Mouse (Mus musculus) myocyte (in vitro differentiated cells): ENCODE measurements around the gene Cd151. TPM values are rescaled to one million over a fixed set of nuclear protein-coding genes. Genes with fewer than 3 reads are reported as not detected.

Experiments used
- H3K27me3 ChIP-seq: one replicate; pipeline ENCODE4 v1.6.1; 2011; ENCODE audit not compliant: control insufficient read depth, insufficient read depth, insufficient read length
- H3K36me3 ChIP-seq: one replicate; pipeline ENCODE4 v1.6.1; 2011; ENCODE audit not compliant: control insufficient read depth, insufficient read depth
- H3K4me2 ChIP-seq: one replicate; pipeline ENCODE4 v1.6.1; 2011; ENCODE audit warnings: low read depth, control low read depth
- H3K4me3 ChIP-seq: one replicate; pipeline ENCODE4 v1.5.1; 2011; ENCODE audit warnings: mild to moderate bottlenecking, control low read depth, moderate library complexity
- H3K79me2 ChIP-seq: one replicate; pipeline ENCODE4 v1.6.1; 2011; ENCODE audit not compliant: control insufficient read depth, insufficient read depth
- H3ac ChIP-seq: one replicate; pipeline ENCODE4 v1.6.1; 2011; ENCODE audit not compliant: control insufficient read depth, insufficient read length
- CEBPB ChIP-seq: IDR thresholded peaks from 2 replicates; pipeline ENCODE4 v1.6.1; 2011; ENCODE audit warnings: mild to moderate bottlenecking, moderate library complexity; ENCODE audit not compliant: poor library complexity, insufficient read depth, severe bottlenecking
- E2F4 ChIP-seq: IDR thresholded peaks from one replicate; pipeline ENCODE4 v1.6.1; 2011; ENCODE audit warnings: mild to moderate bottlenecking, control low read depth, moderate library complexity; ENCODE audit not compliant: insufficient read depth
- MAX ChIP-seq: IDR thresholded peaks from one replicate; pipeline ENCODE4 v1.6.1; 2011; ENCODE audit warnings: low read depth, mild to moderate bottlenecking, control low read depth
- MYOD1 ChIP-seq, 3 experiments: IDR thresholded peaks; one replicate each; pipeline ENCODE4 v1.6.1; 2011; ENCODE audit warnings: control low read depth in 2 of 3, low read depth in 2 of 3, mild to moderate bottlenecking in 2 of 3, moderate library complexity in 1 of 3; ENCODE audit not compliant: insufficient read length in 2 of 3, control insufficient read depth in 1 of 3
- MYOG ChIP-seq, 3 experiments: IDR thresholded peaks; one replicate each; pipeline ENCODE4 v1.6.1; 2011; ENCODE audit warnings: control low read depth in 2 of 3, low read depth in 2 of 3, mild to moderate bottlenecking in 2 of 3; ENCODE audit not compliant: insufficient read length in 2 of 3, control insufficient read depth in 1 of 3, insufficient read depth in 1 of 3
- POLR2A ChIP-seq: IDR thresholded peaks from one replicate; pipeline ENCODE4 v1.6.1; 2011; ENCODE audit warnings: low read depth, mild to moderate bottlenecking, control low read depth, moderate library complexity; ENCODE audit not compliant: insufficient read length
- POLR2AphosphoS2 ChIP-seq: IDR thresholded peaks from one replicate; pipeline ENCODE4 v1.6.1; 2011; ENCODE audit warnings: low read depth, control low read depth; ENCODE audit not compliant: insufficient read length
- REST ChIP-seq: IDR thresholded peaks from one replicate; pipeline ENCODE4 v1.6.1; 2011; ENCODE audit warnings: mild to moderate bottlenecking, control low read depth, moderate library complexity; ENCODE audit not compliant: insufficient read depth, insufficient read length
- SRF ChIP-seq: IDR thresholded peaks from one replicate; pipeline ENCODE4 v1.6.1; 2011; ENCODE audit warnings: low read depth; ENCODE audit not compliant: control insufficient read depth, insufficient read length
- TCF12 ChIP-seq: IDR thresholded peaks from one replicate; pipeline ENCODE4 v1.6.1; 2011; ENCODE audit warnings: mild to moderate bottlenecking, control low read depth; ENCODE audit not compliant: poor library complexity, insufficient read depth, severe bottlenecking
- TCF3 ChIP-seq: IDR thresholded peaks from one replicate; pipeline ENCODE4 v1.6.1; 2011; ENCODE audit warnings: low read depth, control low read depth; ENCODE audit not compliant: insufficient read length
- USF1 ChIP-seq: IDR thresholded peaks from one replicate; pipeline ENCODE4 v1.6.1; 2011; ENCODE audit warnings: low read depth, mild to moderate bottlenecking, control low read depth, moderate library complexity
- polyA plus RNA-seq: library from polyadenylated mRNA; unstranded; fragments of >200 nt; fragmentation: generic; extraction: Trizol; gene quantifications from one replicate; pipeline ENCODE4 v1.2.1, GENCODE M21; 2012; ENCODE audit warnings: missing spikeins

The Cd151 gene
- polyA plus RNA-seq, 1 experiment, result 267 TPM

DNA sequence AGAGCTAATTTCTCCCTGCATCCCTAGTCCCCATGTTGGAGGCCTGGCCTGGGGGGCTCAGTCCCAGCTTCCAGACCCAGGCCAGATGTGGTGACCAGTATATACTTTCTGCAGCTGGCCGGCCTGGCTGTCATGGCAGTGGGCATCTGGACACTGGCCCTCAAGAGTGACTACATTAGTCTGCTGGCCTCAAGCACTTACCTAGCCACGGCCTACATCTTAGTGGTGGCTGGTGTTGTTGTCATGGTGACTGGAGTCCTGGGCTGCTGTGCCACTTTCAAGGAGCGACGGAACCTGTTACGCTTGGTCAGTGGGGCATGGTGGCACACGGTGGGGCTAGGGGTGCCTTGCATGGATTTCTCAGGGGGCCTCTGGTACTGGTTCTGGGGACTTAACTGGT is 2.2 kb downstream of the Cd151 start:
- no peak for TF ChIP-seq SRF
- no peak for TF ChIP-seq CEBPB
- no peak for TF ChIP-seq MAX

DNA sequence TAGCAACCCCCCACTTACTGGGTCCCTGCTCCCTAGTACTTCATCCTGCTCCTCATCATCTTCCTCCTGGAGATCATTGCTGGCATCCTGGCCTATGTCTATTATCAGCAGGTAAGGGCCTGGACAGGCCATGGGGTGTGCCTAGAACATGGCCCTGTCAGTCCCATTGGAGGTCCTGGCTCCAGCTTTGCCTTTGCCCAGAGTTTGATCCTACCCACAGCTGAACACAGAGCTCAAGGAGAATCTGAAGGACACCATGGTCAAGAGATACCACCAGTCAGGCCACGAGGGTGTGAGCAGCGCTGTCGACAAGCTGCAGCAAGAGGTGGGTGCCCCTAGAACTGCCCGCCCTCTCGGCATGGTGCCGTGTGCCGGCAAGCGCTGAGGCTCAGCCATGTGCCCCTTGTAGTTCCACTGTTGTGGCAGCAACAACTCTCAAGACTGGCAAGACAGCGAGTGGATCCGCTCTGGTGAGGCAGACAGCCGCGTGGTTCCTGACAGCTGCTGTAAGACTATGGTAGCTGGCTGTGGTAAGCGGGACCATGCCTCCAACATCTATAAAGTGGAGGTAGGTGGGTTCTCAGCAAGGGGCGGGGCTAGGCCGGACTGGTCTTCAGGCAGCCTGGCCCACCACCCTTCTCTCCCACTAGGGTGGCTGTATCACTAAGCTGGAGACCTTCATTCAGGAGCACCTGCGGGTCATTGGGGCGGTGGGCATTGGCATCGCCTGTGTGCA is 2.9 kb downstream of the Cd151 start:
- no peak for TF ChIP-seq E2F4
- TF ChIP-seq POLR2AphosphoS2, result peak; percentile 72
- peak overlapping the region; percentile 96 for H3K4me2 ChIP-seq
- H3K4me3 ChIP-seq, result peak overlapping the region; percentile 84
- peaks cover 19% of the 10 kb centered on the region for H3K36me3 ChIP-seq
- peak overlapping the region; percentile 0 for H3ac ChIP-seq
- H3K27me3 ChIP-seq, result no peaks in the 10 kb centered on the region
- peaks cover 52% of the 10 kb centered on the region for H3K79me2 ChIP-seq

More for the DNA sequence above, 2.2 kb downstream of the Cd151 start:
- Histone ChIP-seq H3K4me2 (peak overlapping the region; percentile 96), H3ac (peak overlapping the region; percentile 0), H3K79me2 (peaks cover 47% of the 10 kb centered on the region), H3K36me3 (peaks cover 19% of the 10 kb centered on the region), H3K4me3 (peak overlapping the region; percentile 84), H3K27me3 (no peaks in the 10 kb centered on the region)

DNA sequence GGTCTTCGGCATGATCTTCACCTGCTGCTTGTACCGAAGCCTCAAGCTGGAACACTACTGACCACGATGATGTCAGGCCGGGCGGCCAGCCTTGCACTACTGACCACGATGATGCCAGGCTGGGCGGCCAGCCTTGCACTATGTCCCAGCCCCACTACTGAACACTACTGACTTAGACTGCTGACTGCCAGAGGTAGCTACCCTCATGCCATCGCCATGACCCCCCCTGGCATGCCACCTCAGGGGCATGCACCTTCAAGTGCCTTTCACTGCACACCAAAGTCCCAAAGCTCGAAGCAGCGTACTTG is 3.4 kb downstream of the Cd151 start:
- Histone ChIP-seq H3K4me3 (no peak overlapping the region), H3ac (no peak overlapping the region), H3K79me2 (peaks cover 52% of the 10 kb centered on the region), H3K36me3 (peaks cover 19% of the 10 kb centered on the region), H3K4me2 (no peak overlapping the region), H3K27me3 (no peaks in the 10 kb centered on the region)
- TF ChIP-seq POLR2AphosphoS2 (peak; percentile 66), CEBPB (no peak), E2F4 (no peak), MYOG (IDR thresholded peaks at IDR 0.05; ENCODE audit: control insufficient read depth in 1 of 3, insufficient read depth in 1 of 3, insufficient read length in 2 of 3, low read depth in 2 of 3) (no peak), USF1 (no peak), MYOD1 (IDR thresholded peaks at IDR 0.05; ENCODE audit: control insufficient read depth in 1 of 3, insufficient read length in 2 of 3, low read depth in 2 of 3) (no peak), POLR2A (peak; percentile 12), TCF12 (no peak), SRF (no peak), REST (no peak), MAX (no peak), TCF3 (no peak)

DNA sequence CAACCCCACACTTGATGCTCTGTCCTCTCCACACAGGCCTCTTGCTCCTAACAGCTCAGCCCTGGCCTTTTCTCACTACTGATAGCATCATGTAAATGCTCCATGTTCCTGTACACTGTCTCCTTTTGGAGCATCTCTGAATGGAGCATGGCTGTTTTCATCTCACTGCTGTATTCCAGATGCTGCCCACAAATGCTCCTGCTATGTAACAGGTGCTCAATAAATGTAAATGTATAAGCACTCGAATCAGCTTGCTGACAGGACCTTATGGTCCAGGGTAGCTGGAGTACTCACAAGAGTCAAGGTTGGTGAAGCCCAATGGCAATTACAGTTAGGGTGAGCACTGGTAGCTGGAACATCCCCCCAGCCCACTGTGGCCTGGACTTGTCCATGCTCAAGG is 4.0 kb downstream of the Cd151 start:
- no peak overlapping the region for H3K4me2 ChIP-seq
- H3ac ChIP-seq, result no peak overlapping the region
- H3K27me3 ChIP-seq, result no peaks in the 10 kb centered on the region
- H3K4me3 ChIP-seq, result no peak overlapping the region
- H3K36me3 ChIP-seq, result peaks cover 19% of the 10 kb centered on the region
- H3K79me2 ChIP-seq, result peaks cover 52% of the 10 kb centered on the region
- TF ChIP-seq POLR2AphosphoS2 (peak; percentile 61), USF1 (no peak)

DNA sequence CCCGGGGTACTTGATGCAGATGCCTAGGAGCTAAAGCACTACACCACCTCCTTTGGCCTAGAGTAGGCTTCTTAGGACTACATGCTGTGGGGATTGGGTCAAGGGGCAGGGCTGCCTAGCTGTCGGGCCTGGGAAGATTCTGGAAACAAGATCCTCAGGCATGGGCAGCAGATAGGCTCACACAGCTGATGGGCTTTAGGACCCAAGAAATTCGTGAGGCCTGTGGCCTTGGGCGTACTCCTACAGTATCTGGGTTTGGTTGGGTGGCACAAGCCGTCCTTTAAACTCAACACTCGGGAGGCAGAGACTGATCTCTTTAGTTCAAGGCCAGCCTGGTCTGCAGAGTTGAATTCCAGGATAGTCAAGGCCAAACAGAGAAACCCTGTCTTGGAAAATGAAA is 5.0 kb downstream of the Cd151 start:
- H3ac ChIP-seq, result no peak overlapping the region
- H3K79me2 ChIP-seq, result peaks cover 55% of the 10 kb centered on the region
- peak; percentile 42 for TF ChIP-seq POLR2AphosphoS2
- TF ChIP-seq MYOG (IDR thresholded peaks at IDR 0.05; ENCODE audit: control insufficient read depth in 1 of 3, insufficient read depth in 1 of 3, insufficient read length in 2 of 3, low read depth in 2 of 3), result no peak
- peaks cover 19% of the 10 kb centered on the region for H3K36me3 ChIP-seq
- H3K4me2 ChIP-seq, result no peak overlapping the region
- H3K4me3 ChIP-seq, result no peak overlapping the region
- no peaks in the 10 kb centered on the region for H3K27me3 ChIP-seq

DNA sequence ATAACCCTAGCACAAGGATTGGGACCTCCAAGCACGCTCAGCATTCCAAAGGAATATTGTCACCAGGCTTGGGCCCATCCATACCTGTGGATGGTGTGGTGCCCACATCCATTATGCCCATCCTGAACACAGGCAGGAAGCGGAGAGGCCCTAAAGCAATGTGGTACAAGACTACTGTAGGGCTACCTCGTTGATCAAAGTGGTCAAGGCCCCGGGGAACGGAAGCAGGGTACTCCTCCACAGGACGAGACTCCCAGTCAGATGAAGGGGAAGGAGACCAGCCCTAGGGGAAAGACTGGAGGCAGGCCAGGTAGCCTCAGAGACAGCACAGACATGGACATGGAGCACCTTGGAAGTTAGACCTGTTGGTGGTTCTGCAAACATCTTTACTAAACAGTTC is 5.6 kb downstream of the Cd151 start:
- Histone ChIP-seq H3K4me2 (no peak overlapping the region), H3K27me3 (no peaks in the 10 kb centered on the region), H3K36me3 (peaks cover 19% of the 10 kb centered on the region), H3K79me2 (peaks cover 61% of the 10 kb centered on the region), H3ac (no peak overlapping the region), H3K4me3 (no peak overlapping the region)
- peak; percentile 10 for TF ChIP-seq POLR2A
- no peak for TF ChIP-seq CEBPB
- peak; percentile 71 for TF ChIP-seq POLR2AphosphoS2
- no peak for TF ChIP-seq MYOD1 (IDR thresholded peaks at IDR 0.05; ENCODE audit: control insufficient read depth in 1 of 3, insufficient read length in 2 of 3, low read depth in 2 of 3)
